Mouse (Mus musculus) adrenal gland (tissue): ENCODE measurements around the gene Msi1.
"Not testable (repeated sequence)": the region's sequence is repeated elsewhere in the genome, so short reads cannot be mapped to it uniquely, and the experiment has no call there.

Experiments
- intact Hi-C: fragments of 180-260 bp; cut with DNase I; formaldehyde crosslinking; loops from one replicate; pipeline ENCODE4 v1.15.1; 2025

Msi1 gene

DNA sequence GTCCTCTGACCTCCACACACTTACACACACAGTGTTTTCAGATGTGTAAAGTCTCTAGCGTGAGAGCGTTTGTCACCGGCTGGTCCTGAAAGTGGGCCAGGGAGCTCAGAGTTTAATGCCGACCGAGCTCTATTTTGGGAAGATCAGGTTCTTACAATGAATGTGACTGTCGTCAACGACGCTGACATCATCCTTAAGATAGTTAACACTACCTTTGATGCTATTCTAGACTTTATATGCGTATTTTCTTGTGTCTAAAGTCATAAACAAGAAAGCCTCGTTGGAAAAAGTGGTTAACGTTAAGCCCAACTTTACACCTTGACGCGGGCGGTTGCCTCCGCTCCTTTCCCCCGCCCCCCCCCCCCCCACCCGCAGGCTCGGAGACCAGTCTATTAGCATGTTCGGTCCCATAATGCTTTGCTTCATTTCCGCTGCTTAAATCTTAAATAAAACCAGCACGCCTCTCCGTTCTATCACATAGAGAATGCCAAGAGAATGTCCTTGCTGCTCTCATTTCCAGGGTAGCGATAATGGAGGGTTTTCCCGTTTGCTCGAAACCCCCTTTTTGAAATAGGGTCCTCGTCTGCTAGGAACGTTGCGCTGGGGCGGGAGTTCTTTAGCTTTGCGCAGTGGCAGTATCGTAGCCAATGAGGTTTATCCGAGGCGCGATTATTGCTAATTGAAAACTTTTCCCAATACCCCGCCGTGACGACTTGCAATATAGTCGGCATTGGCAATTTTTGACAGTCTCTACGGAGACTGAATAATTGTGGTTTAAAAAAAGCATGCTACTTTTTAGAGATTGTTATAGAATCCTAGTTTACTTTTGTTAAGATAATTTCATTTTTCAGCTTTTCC is 59.7 kb downstream of the Msi1 start:
- intact Hi-C loops, result no loop called here

DNA sequence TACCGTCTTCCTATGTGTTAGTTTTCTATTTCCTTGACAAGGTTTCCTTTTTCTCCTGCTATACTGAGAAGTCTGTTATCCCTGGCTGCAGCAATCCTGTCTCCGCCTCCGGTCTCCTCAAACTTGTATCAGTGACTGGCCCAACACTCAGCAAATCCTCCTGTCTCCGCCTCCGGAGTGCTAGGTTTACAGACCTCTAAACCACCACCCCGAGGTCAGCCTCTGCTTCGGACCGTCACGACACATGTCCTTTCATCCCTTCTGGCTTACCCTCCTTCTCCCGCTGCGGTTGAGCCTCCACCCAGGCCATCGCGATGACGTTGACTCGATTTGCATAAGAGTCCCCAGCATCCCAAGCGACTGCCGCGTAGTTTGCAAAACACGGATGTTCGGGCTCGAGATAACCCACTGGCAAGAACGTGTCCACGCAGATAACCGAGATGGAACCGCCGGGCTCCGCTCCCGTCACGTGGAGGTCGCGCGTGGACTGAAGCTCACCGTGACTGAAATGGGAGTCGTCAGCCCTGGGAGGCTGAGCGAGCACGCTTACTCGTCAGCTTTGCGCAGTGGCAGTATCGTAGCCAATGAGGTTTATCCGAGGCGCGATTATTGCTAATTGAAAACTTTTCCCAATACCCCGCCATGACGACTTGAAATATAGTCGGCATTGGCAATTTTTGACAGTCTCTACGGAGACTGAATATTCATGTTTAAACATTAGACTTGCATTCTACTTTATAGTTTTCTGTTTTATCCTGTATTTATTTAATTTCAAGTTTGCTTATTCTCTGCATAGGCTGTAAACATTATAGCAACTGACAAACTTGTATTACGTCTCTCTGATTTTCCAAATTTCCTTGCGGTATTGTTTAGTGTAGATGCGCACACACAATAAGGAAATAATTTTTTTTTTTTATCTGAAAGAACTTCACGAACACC is 60.6 kb downstream of the Msi1 start:
- intact Hi-C loops, result no loop called here

DNA sequence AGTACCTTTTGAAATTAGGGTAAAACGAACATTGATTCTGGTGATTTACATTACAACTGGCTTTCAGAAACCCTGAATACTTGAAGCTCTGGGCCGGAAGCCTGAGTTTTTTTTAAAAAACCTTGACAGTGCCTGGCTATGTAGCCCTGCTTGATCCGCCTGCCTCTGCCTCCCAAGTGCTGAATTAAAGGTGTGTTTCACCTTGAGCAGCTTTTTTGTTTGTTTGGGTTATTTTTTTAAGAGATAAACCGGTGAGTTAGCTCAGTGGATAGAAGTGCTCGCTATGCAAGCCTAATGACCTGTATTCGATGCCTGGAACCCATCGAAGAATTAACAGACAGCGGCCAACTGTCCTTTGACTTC is 61.2 kb downstream of the Msi1 start:
- intact Hi-C loops, result no loop called here

DNA sequence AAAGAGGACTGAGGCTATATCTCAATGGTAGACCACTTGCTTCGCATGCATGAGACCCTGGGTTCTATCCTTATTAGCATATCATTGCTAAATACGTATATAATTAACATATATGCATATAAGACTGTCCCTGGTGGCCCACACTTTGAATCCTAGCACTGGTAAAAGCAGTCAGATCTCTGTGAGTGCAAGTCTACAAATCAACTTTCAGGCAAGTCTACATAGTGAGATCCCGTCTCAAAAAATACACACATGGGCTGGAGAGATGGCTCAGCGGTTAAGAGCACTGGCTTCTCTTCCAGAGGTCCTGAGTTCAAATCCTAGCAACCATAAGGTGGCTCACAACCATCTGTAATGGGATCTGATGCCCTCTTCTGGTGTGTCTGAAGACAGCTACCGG is 61.7 kb downstream of the Msi1 start:
- intact Hi-C loops, result no loop called here

DNA sequence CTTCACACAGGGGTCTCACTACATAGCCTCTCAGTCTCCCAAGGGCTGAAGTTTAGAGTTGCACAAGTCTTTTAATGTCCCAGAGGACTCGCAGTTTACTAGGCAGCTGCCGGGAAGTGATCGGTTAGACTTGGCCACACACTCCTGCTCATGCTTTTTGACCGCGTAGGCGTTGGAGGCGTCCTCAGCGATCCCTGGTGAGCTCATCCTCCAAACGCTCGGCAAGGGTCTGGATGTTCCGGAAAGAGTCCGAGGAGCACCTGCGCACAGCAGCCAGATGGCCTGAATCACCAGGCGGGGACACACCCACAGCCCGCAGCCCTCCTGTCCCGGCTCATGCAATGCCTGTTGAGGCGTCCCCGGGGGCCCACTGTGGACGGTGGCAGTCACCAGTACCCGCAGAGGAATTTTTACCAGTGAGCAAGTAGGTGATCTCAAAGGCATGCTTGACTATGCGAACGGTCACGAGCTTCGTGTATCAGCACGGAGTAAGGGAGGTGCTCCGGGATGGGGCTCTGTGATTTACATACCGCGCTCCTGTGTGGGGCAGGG is 62.4 kb downstream of the Msi1 start:
- intact Hi-C loops, result no loop called here

DNA sequence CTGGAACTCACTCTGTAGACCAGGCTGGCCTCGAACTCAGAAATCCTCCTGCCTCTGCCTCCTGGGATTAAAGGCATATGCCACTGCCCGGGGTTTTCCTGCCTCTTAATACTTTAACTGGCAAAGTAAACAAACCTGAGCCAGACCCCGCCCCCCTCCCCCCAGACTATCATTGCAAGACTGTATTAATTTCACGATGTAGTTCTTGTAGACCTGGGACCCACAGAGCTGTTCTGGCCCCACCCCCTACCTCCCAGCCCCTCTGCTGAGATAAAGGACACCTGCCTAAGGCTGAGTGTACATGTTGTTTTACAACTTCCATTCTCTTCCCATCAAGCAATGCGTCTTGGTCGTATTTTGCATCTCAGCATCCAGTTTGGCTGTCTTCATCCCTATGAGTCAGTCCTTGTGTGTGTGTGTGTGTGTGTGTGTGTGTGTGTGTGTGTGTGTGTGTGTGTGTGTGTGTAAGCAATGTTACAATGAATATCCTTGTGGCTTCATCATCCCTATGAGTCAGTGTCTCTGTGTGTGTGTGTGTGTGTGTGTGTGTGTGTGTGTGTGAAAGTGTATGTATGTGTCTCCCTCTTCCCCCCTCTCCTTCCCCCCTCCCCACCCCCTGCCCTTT is 63.4 kb downstream of the Msi1 start:
- intact Hi-C loops, result no loop called here

DNA sequence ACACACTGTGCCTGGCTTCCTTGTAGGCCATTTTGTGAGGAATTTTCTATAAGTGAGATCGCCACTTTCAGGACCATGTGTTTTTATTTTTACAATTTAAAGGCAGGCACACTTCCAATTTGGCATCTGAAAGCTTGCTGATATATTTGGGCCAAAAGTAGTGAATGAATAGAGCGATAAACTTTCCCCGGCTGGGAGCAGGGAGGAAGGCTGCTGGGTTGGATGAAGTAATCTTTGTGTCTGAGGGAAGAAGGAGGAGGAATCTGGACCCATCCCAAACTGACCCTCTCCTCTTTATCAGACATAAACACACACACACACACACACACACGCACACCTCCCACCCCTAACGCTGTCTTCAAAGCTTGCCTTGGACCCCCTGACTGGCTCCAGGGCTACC is 64.0 kb downstream of the Msi1 start:
- intact Hi-C loops, result no loop called here

DNA sequence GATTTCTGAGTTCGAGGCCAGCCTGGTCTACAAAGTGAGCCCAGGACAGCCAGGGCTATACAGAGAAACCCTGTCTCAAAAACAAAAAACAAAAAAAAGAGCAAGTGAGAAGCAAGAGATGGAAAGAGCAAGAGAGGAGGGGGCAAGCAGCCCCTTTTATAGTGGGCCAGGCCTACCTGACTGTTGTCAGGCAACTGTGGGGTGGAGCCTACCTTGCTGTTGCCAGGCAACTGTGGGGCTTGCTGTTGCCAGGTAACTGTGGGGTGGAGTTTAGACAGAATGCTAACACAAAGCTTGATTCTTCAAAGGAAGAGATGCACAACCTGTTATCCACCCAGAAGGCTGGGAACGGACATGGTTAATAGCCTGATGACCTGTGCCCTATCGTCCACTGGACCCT is 66.2 kb downstream of the Msi1 start:
- intact Hi-C loops, result not testable (repeated sequence)

DNA sequence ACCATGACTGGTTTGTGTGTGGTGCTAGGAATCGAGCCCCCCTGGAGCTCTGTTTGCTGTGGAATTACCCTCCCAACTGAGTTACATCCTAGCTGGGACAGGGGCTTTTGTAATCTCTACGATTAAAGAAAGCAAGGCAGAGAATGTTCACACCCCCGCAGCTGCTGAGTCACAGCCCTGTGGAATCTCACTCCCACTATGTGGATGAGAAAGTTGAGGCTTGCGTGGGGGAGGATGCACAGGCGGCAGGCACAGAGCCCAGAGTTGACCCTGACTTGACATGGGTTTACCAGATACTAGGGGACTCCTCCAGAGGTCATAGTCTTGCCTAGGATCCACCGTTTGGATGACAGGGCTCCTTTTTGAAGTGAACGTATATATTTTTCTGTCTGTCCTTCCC is 67.6 kb downstream of the Msi1 start:
- intact Hi-C loops, result no loop called here

DNA sequence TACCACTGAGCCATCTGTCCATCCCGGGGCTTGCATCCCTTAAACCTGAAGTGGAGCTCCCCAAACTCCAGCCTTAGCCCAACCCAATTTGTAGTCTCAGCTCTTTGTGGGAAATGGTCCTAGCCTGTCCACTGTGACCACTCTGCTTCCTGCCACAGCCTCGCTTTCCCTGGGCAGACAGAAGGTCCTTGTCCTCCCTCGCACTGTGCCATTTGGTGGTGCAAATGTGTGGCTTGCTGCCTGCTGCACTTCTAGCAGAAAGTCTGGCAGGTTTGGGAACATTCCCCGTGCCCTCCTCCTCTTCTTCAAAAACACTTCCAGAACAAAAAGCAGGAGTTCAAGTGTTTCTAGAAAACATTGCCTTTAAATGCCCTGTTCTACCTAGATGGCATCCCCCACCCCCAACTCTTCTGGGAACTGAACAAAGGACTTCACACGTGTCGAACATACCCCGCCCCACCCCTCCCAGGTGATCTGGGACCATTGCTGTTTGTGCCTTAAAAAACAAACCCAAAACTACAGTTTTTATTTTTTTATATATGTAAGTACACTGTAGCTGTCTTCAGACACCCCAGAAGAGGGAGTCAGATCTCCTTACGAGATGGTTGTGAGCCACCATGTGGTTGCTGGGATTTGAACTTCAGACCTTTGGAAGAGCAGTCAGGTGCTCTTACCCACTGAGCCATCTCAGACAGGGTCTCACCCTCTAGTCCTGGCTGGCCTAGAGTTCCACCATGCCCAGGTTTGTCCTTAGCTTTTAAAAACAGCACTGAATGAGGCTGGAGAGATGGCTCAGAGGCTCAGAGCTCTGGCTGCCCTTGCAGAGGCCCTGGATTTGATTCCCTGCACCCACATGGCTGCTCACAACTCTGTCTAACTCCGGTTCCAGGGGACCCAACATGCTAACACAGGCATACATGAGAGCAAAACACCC is 69.2 kb downstream of the Msi1 start:
- intact Hi-C loops, result no loop called here

DNA sequence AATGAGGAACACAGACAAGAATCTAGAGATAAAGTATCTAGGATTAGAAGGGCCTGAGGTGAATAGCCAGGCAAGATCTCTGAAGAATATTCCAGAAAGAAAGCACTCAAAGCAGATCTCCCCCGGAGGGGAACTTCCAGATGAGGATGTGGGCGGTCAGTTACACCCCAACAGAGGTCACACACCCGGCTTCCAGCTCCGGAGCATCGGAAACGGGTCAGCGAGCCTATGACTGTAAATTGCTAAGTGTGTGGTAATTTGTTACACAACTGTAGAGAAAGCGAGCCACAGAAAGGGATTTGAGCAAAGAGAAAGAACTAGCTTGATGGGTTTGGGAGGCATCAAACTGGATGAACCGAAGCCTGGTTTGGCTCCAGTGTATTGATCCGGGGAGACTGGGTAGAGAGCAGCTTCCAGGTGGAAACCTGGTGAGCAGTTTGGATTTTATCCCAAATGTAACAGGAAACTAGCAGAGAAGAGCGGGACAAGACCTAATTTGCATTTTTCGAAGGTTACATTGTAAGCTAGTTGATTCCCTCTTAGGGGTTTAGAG is 71.1 kb downstream of the Msi1 start:
- intact Hi-C loops, result no loop called here

DNA sequence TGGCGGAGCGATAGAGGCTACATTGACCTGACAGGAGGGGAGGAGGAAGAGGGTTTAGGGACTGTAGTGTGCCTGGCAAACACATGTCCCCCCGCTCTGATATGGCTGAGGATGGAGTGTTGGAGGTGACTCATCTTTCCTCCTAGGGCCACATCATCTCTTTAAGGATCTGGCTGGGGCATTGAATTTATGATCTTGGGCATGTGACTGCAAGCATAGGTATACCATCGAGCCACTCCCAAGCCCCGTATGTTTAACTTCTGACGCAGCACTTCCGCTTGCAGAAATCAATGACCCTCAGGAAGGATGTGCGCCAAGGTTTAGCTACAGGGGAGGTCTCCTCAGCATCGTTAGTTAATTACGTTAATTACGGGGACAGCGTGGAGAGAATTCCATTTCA is 73.6 kb downstream of the Msi1 start:
- intact Hi-C loops, result no loop called here
